Mouse (Mus musculus): ENCODE data around the gene Galnt13.

DNA sequence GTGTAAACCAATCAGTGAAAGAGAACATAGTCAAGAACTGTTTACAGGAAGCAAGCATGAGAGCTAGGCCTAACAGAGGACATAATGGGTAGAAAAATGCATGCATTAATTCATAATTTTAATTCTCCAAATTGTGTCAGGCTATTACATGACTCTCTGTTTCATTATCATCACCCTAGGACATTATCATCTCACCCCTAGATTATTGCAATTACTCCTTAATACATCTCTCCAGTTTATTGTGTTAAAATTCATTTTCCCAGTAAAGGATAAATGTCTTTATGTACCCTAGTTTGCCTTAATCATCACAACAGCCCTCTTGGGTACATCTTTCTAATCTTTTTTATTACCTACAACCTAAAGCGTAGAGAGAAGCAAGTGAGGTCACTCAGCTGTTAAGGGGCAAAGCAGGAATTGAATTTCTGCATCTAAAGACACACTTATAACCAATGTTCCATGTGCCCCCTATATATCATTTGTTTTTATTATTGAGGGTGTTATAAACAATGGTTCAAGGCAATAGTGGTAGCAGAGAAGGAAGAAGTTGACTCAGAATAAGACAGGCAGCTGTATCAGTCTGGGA, 479.1 kb downstream of the Galnt13 start:
- TF ChIP-seq TAL1 (IDR thresholded peaks at IDR 0.05; ENCODE audit: low read length): no peak
- no peak for TF ChIP-seq GATA1 (IDR thresholded peaks at IDR 0.05; ENCODE audit: low read length)
